Mouse (Mus musculus): ENCODE data around the gene Vmn2r104.

GRCm38 (mm10) chr17:20071656-20072396 lies 23.7 kb upstream of the Vmn2r104 start:
- TF ChIP-seq CTCF (conservative IDR thresholded peaks at IDR 0.05; ENCODE audit: low read length): no peak
- TF ChIP-seq POU5F1 (IDR thresholded peaks at IDR 0.05; ENCODE audit: borderline replicate concordance, low read length): no peak
